Mouse (Mus musculus): ENCODE results near the gene Gsto2. TPM values are rescaled to one million over a fixed set of nuclear protein-coding genes. Genes with fewer than 3 reads are reported as not detected.

The Gsto2 gene
- polyA plus RNA-seq, 1 experiment = not detected

GRCm38 (mm10) chr19:47905603-47906002, 40.3 kb downstream of the Gsto2 start:
- Histone ChIP-seq H3K4me1 (ENCODE audit: control insufficient read depth, insufficient read depth, insufficient read length, low read length) (peaks cover 8% of the 10 kb centered on the region), H3K27me3 (ENCODE audit: control insufficient read depth, insufficient read depth, low read length) (no peaks in the 10 kb centered on the region), H3K27ac (ENCODE audit: insufficient read depth, low read depth, low read length) (no peak overlapping the region), H3K36me3 (ENCODE audit: control insufficient read depth, insufficient read depth, low read length) (no peaks in the 10 kb centered on the region), H3K4me3 (ENCODE audit: low read depth, low read length) (no peak overlapping the region)
- TF ChIP-seq CTCF (IDR thresholded peaks at IDR 0.05; ENCODE audit: extremely low read depth, insufficient read length, insufficient replicate concordance, low read depth, low read length) (no peak), POLR2A (IDR thresholded peaks at IDR 0.05; ENCODE audit: low read depth, low read length) (no peak)
- 87% methylated on average over 5 of the region's 5 CpGs for WGBS

DNA sequence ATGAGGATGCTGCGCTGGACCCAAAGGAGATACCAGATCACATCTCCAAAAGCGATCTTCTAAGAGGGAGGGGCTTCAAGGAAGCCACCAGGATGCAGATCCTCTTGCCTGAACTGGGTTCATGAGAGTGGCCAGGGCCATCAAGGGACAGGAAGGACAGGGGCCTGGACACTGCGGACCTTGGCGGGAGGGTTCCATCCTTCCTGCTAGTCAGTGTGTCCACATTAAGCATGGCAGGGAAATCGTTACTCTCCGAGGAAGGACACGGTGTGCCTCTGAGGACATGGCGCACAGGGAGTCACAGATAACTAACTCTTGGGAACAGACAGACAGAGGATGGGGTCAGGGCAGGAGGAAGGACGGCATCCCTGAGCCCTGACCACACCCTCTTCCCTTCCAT, 42.3 kb downstream of the Gsto2 start:
- Histone ChIP-seq H3K4me1 (ENCODE audit: control insufficient read depth, insufficient read depth, insufficient read length, low read length) (peaks cover 8% of the 10 kb centered on the region), H3K27me3 (ENCODE audit: control insufficient read depth, insufficient read depth, low read length) (no peaks in the 10 kb centered on the region), H3K4me3 (ENCODE audit: low read depth, low read length) (no peak overlapping the region), H3K27ac (ENCODE audit: insufficient read depth, low read depth, low read length) (no peak overlapping the region), H3K36me3 (ENCODE audit: control insufficient read depth, insufficient read depth, low read length) (no peaks in the 10 kb centered on the region)
- WGBS = 78% methylated on average over 9 of the region's 9 CpGs
- TF ChIP-seq CTCF (IDR thresholded peaks at IDR 0.05; ENCODE audit: extremely low read depth, insufficient read length, insufficient replicate concordance, low read depth, low read length) (no peak), POLR2A (IDR thresholded peaks at IDR 0.05; ENCODE audit: low read depth, low read length) (no peak)

- TF ChIP-seq CTCF (IDR thresholded peaks at IDR 0.05; ENCODE audit: extremely low read depth, insufficient read length, insufficient replicate concordance, low read depth, low read length) (no peak), POLR2A (IDR thresholded peaks at IDR 0.05; ENCODE audit: low read depth, low read length) (no peak)
- Histone ChIP-seq H3K4me3 (ENCODE audit: low read depth, low read length) (no peak overlapping the region), H3K36me3 (ENCODE audit: control insufficient read depth, insufficient read depth, low read length) (no peaks in the 10 kb centered on the region), H3K27me3 (ENCODE audit: control insufficient read depth, insufficient read depth, low read length) (no peaks in the 10 kb centered on the region), H3K27ac (ENCODE audit: insufficient read depth, low read depth, low read length) (no peak overlapping the region), H3K4me1 (ENCODE audit: control insufficient read depth, insufficient read depth, insufficient read length, low read length) (peaks cover 8% of the 10 kb centered on the region)
- WGBS = 50% methylated on average over 6 of the region's 6 CpGs
Measured at GRCm38 (mm10) chr19:47908961-47909371, 43.6 kb downstream of the Gsto2 start.

DNA sequence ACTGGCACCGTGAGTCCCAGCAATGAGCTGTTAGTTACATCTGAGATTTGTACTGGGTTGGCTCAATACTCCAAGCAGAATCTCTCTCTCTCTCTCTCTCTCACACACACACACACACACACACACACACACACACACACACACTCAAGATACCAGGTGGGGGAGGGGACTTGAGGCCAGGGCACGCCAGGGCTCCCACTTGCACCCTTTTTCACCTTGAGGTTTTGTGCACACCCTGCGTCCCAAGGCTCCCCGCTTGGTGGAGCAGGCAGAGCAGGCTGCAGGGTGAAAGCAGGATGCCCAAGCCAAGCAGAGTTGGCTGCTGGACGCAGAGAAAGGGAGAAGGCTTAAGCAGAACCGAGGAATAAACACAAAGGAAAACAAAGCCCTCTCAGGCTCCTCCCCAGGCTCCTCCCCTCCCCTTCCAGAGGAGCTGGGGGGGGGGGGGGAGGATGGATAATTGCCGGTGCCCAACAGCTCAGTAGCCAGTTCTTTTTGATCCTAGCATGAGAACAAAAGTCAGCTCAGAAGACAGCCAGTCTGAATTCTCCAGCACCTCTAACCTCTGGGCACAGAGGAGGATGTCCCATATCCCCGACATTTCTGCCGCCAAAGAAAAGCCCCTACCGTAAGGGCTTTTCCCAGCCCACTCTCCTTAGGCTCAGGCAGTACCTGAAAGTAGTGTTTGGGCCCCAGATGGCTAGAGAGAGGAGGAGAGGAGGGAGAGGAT, 44.2 kb downstream of the Gsto2 start:
- Histone ChIP-seq H3K27me3 (ENCODE audit: control insufficient read depth, insufficient read depth, low read length) (no peaks in the 10 kb centered on the region), H3K4me3 (ENCODE audit: low read depth, low read length) (peak overlapping the region; percentile 25), H3K4me1 (ENCODE audit: control insufficient read depth, insufficient read depth, insufficient read length, low read length) (peaks cover 8% of the 10 kb centered on the region), H3K27ac (ENCODE audit: insufficient read depth, low read depth, low read length) (peak overlapping the region; percentile 25), H3K36me3 (ENCODE audit: control insufficient read depth, insufficient read depth, low read length) (no peaks in the 10 kb centered on the region)
- TF ChIP-seq CTCF (IDR thresholded peaks at IDR 0.05; ENCODE audit: extremely low read depth, insufficient read length, insufficient replicate concordance, low read depth, low read length) = no peak
- TF ChIP-seq POLR2A (IDR thresholded peaks at IDR 0.05; ENCODE audit: low read depth, low read length) = no peak
- 31% methylated on average over 10 of the region's 10 CpGs for WGBS

DNA sequence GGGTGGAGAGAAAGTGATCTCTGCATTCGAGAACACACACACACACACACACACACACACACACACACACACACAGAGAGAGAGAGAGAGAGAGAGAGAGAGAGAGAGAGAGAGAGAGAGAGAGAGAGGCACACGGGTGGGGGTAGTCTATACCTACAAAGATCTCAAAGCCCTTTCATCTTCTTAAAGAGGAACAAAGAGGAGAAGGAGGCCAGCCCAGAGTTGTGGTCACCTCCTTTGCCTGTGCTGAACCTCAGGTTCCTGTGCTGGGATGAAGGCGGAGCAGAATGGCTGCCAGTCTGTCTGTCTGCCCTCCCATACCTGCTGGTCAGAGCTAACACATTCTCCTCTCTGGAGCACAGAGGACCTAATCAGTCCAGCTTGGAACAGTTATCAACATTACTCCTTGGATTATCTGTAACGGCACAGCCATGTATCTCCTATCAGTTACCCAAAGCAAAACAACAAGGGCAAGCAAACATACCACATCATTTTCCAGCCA, 44.8 kb downstream of the Gsto2 start:
- 51% methylated on average over 4 of the region's 4 CpGs for WGBS
- no peak for TF ChIP-seq CTCF (IDR thresholded peaks at IDR 0.05; ENCODE audit: extremely low read depth, insufficient read length, insufficient replicate concordance, low read depth, low read length)
- TF ChIP-seq POLR2A (IDR thresholded peaks at IDR 0.05; ENCODE audit: low read depth, low read length) = no peak
- Histone ChIP-seq H3K27ac (ENCODE audit: insufficient read depth, low read depth, low read length) (peak overlapping the region; percentile 25), H3K36me3 (ENCODE audit: control insufficient read depth, insufficient read depth, low read length) (no peaks in the 10 kb centered on the region), H3K4me3 (ENCODE audit: low read depth, low read length) (no peak overlapping the region), H3K4me1 (ENCODE audit: control insufficient read depth, insufficient read depth, insufficient read length, low read length) (peaks cover 8% of the 10 kb centered on the region), H3K27me3 (ENCODE audit: control insufficient read depth, insufficient read depth, low read length) (no peaks in the 10 kb centered on the region)

DNA sequence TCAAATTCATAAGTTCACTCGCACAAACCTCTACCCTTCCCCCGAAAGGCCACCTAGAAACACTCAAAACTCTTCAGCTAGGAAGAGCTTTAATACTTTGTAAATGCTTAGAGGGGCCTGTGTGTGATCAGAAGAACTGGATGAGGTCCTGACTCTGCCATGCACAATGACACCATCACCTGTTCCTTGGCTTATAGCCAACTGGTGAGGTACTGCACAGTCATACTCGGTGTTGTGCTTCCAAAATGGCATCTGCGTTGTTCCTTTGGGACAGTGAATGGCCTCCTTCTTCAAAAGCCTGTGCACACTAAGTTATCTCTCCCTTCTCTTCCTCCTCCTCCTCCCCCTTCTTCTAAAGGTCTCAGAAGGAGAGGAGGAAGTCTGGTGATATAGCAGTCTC, 45.4 kb downstream of the Gsto2 start:
- Histone ChIP-seq H3K4me3 (ENCODE audit: low read depth, low read length) (no peak overlapping the region), H3K27me3 (ENCODE audit: control insufficient read depth, insufficient read depth, low read length) (no peaks in the 10 kb centered on the region), H3K36me3 (ENCODE audit: control insufficient read depth, insufficient read depth, low read length) (no peaks in the 10 kb centered on the region), H3K4me1 (ENCODE audit: control insufficient read depth, insufficient read depth, insufficient read length, low read length) (peaks cover 8% of the 10 kb centered on the region), H3K27ac (ENCODE audit: insufficient read depth, low read depth, low read length) (no peak overlapping the region)
- no peak for TF ChIP-seq POLR2A (IDR thresholded peaks at IDR 0.05; ENCODE audit: low read depth, low read length)
- no peak for TF ChIP-seq CTCF (IDR thresholded peaks at IDR 0.05; ENCODE audit: extremely low read depth, insufficient read length, insufficient replicate concordance, low read depth, low read length)
- 73% methylated on average over 4 of the region's 4 CpGs for WGBS

GRCm38 (mm10) chr19:47913344-47913743, 48.0 kb downstream of the Gsto2 start:
- Histone ChIP-seq H3K4me1 (ENCODE audit: control insufficient read depth, insufficient read depth, insufficient read length, low read length) (peaks cover 12% of the 10 kb centered on the region), H3K4me3 (ENCODE audit: low read depth, low read length) (no peak overlapping the region)
- 94% methylated on average over 7 of the region's 7 CpGs for WGBS

More at GRCm38 (mm10) chr19:47913344-47913743, 48.0 kb downstream of the Gsto2 start:
- Histone ChIP-seq H3K36me3 (ENCODE audit: control insufficient read depth, insufficient read depth, low read length) (no peaks in the 10 kb centered on the region), H3K27me3 (ENCODE audit: control insufficient read depth, insufficient read depth, low read length) (no peaks in the 10 kb centered on the region), H3K27ac (ENCODE audit: insufficient read depth, low read depth, low read length) (no peak overlapping the region)
- TF ChIP-seq POLR2A (IDR thresholded peaks at IDR 0.05; ENCODE audit: low read depth, low read length) = no peak
- no peak for TF ChIP-seq CTCF (IDR thresholded peaks at IDR 0.05; ENCODE audit: extremely low read depth, insufficient read length, insufficient replicate concordance, low read depth, low read length)
